Mouse (Mus musculus) spleen, adult 18-20 months (tissue): ENCODE measurements at regions not wholly inside any gene's neighbourhood (a gene's known extent, or its start where the extent isn't known, plus 50 kb on each side); places are given as distances from the start of the nearest gene placed in this dataset.

Experiments
- DNase-seq, 2 experiments: peaks; one replicate each; pipeline ENCODE4 v3.0.0; 2022; ENCODE audit warnings: mixed read lengths in 2 of 2

DNA sequence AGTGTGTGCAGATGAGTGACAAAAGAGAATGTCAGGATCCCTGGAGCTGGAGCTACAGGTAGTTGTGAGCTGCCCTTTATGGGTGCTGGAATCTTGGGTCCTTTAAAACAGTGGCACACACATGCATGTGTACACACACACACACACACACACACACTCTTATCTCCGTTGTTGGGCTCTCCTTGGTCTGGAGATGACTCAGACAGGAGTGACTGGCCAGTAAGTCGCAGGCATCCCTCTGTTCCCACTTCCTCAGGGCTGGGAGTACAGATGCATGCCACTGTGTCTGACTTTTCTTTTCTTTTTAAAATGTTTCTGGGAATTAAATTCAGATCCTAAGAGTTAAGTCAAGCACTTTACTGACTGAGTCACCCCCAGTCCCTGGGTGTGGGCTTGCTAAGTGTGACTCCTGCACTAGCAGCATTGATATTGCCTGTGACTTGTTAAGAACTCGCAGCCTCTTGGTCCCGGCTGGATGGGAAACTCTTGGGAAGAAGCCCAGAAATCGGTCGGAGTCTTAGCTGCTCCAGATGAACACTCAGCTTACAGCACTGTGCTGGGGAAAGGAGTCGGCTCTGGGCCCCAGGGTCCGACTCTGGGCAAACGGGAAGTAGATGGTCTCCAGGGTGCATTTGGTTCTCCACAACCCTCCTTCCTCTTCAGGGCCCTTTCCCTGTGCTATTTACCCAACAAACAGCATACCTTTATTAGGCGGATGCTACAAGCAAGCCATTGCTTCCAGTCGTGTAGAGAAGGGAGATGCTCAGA is 233.0 kb upstream of the Cxcr4 start:
- no peak for DNase-seq

DNA sequence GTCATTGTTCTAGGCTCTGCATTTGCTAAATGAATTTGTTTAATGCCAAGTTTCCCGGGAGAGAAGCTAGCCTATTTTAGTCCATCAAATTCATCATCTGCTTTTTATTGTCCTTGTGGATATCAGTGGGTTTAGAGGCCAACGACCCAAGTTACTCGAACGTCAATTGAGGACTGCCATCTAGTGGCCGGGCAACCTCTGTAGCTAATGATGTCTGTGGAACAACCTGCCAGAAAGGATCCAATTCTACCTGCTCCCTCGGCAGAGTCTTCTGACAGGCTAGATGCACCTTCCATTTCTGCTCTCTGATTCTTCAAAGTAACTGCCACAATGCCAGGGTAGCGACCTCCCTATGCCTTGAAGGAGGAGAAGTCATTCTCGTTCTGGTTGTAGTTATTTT is 232.1 kb upstream of the Cxcr4 start:
- peak; percentile 59 to 81 for DNase-seq

DNA sequence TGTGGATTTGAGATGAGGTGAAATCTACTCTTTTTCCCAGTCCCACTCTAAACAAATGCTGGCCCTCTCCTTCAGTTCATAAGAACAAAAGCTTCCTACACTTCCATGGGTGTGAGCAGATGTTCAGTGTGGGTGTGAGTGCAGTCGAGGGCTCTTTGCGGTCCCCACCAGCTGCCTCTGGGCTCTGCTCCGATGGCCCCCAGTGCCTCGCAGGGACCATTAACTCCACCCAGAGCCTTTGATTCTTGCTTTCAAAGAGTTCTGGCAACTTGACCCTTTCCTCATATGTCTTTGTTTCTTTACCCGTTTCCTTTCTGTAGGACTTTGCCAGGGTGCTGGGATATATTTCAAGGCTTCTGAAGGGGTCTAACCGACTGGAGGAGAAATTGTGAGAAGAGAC is 229.9 kb upstream of the Cxcr4 start:
- DNase-seq, result no peak

DNA sequence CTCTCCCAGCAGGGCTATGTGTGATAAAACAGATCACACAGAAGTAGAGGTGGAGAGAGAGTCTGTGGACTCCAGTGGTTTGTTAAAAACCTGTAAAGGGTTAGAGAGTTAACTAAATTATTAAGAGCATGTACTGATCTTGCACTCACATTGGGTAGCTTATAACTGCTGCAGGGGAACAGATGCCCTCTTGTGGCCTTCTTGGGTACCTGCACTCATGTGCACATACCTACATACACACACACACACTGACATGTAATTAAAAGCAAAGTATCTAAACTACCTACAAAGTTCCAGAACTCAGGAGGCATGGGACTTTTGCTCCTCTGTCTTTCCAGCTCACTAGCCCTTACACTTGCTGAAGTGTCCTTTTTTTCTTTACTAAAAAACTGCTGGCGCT is 228.4 kb upstream of the Cxcr4 start:
- DNase-seq, result no peak

DNA sequence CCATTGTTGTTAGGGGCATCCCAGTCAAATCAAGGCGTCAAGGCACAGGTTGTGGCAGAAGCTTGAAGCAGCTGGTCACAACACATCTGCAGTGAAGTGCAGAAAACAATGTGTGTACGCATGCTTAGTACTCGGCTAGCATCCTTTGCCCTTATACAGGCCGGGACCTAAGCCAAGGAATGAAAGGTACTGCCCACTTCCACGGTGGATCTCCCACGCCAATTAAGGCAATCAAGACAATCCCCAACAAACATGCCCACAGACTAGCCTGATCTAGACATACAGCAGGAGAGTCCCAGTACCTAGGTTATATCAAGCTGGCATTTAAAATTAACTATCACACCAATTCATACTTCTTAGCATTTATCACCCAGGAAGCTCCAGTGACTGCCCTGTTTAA is 227.5 kb upstream of the Cxcr4 start:
- no peak for DNase-seq

DNA sequence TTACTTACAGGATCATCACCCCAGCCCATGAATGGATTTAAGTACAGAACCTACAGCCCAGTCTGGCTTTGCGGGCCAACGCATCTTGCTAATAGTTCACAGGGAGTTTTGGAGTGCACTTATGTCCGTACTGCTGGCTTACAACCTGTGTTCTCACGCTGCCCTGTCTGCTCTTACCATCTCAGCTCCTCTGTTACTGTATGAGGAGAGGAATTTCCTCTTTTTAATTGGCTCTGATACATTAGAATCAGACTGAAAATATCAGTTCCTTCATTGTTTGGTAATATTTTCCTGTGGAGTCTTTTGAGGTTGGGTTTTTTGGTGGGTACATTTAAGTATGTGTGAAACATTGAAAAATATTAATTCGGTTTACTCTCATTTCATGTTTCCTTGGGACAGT is 221.3 kb upstream of the Cxcr4 start:
- no peak for DNase-seq

DNA sequence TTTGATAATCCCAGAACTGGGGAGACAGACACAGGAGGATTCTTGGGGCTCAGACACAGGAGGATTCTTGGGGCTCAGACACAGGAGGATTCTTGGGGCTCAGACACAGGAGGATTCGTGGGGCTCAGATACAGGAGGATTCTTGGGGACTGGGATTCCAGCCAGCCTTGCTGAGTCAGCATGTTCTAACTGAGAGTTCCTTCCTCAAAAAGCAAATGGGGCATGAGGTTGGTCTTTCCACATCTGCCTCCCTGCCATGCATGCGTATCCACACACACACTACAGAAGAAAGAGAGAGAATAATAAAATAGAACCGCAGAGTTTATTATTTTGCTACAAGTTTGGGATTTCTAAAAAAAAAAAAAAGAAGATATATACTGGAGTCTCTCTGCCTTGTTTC is 218.8 kb upstream of the Cxcr4 start:
- DNase-seq, result no peak

DNA sequence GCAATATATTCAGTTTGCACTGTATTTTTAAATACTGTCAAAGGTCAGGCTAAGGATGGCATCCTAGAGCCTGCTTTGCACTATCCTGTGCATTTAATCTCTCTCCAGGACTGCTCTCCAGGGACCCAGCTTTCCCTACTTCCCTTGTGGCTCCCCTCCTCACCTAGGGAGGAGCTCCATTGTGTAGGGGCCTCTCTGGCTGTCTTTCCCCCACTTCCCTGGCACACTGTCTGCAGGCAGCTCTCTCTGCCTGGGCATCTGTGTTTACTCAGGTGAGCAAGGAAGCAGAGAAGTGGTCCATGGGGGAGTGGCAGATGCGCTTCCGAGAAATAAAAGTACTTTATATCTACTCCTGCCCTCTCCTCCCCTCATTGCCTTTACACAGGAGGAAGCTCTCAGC is 218.0 kb upstream of the Cxcr4 start:
- DNase-seq, result no peak

DNA sequence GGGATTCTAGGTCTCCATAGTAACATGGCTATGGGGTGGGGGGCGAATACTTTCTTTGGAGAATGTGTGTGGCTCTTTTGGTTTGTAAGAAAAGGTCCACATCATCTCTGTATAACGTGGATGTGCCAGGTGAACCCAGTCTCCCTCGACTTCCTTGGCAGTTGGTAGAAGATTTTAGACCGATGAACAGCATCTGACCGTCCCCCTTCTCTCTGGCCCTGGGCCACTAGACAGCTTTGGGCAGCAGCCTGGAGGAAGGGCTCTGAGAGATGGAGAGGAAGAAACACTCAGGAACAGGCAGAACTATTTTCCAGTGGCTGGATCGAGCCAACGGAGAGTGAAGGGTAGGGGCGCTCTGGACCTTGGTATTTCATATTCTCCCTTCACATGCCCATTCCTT is 217.5 kb upstream of the Cxcr4 start:
- no peak for DNase-seq

DNA sequence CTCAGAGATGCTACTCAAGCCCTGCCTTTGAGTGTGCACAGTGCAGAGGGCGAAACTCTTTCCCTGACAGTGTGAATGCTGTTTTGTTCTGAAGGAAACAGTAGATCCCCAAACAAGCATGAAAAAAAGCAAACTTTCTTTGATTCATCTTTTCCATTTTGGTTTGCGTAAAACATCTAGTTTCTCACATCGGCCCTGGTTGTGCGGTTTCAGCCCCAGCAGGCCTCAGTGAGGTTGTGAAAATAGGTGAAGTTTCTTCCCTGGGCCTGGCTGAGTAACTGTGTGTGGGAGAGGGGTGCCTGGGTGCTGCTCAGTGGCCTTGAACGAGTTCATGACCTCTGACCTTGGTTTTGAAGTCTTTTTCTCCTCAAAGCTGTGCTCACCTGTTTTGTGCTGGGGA is 216.5 kb upstream of the Cxcr4 start:
- no peak for DNase-seq

DNA sequence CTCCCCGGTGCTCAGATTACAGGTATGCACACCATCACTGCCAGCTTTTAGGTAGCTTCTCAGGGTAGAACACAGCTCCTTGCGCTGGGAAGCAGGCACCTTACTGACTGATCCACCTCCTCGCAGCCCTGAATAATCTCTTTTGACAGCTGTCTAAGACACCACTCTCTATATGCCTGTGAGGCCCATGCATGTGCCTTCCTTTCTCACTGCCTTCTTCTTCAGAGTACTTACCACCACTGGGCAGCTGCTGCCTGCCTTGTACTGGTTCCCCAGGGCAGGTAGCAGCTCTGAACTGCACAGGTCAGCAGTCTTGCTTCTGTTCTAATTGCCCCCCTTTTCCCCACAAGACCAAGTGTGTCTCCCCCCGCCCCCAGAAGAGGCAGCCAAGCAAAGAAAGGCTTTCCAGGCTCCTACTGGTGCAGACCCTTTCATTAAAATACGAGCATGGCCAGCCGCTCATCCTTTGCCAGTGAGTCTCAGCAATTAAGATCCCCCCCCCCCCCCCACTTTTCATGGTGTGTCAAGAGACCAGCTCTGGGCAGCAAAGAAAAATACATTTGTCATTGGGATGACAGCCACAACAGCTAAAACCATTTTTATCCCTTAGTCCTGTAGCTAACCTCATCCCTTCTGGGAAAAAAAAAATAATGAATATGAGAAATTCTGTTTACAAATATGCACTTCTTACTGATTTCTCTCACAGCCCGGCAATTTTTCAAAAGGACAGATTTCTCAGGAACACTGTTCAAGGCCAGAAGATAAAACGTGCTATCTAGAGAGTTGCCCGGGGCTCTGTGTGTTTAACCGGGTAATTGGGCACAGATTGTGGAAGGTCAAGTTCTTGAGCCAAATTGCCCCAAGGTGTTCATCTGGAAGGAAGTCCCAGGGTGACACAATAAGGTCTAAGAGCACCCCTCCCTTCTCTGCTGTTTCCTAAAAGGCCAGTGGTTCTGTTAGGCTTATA is 213.9 kb upstream of the Cxcr4 start:
- DNase-seq, result no peak

DNA sequence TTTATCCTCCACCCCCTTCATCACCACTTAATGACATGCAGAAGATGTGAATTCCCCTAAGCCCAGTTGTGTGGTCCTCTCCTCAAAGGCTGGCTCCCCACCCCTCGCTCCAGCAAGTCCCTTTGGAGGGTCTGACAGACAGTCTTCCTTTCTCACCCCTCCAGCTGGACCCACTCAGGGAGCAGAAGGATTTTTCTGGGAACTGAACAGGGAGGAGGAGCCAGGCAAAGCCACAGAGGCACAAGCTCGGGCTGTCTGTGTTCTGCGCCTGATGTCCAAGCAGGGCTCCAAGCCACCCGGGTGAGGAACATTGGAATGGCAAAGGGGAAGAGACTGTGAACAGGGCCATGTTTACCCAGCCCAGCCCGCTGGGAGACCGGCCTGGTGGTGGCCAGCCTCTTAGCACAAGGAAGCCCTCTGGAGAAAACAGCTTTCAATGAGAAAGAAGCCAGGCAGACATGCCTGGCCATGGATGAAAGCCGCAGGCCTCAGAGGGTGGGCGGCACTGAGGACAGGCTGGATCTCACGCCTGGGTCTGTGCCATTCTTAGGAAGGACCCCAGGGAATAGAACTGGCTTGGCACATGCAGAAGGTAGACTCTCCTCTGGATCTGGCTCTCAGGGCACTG is 211.5 kb upstream of the Cxcr4 start:
- DNase-seq, result no peak

DNA sequence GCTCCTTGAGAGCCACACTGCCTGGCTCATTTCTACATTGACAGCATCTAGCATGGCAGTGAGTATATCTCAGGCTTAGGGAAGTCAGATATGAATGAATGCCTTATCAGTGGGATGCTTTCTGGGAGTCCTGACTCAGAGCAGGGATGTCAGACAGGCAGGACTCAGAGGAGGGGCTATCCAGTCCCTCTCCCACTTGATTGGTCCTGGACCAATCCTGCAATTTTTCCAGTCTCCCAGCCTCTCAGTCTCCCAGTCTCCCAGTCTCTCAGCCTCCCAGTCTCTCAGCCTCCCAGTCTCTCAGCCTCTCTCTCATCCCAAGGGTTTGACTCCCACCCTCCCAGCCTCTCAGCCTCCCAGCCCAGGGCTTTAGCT is 211.0 kb upstream of the Cxcr4 start:
- no peak for DNase-seq

DNA sequence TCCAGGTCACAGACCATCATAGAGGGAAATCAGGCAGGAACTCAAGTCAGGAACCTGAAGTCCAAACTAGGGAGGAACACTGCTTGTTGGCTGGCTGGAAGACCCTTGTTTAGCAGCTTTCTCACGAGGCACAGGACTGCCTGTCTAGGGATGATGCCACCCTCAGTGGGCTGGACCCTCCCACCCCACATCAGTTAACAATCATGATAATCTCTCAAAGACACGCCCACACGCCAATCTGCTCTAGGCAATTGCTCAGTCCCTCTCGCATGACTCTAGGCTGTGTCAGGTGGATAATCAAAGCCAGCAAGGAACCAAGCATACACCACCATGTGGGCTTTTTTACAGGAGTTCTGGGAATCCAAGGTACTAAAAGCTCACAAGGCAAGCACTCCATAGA is 206.6 kb upstream of the Cxcr4 start:
- no peak for DNase-seq

DNA sequence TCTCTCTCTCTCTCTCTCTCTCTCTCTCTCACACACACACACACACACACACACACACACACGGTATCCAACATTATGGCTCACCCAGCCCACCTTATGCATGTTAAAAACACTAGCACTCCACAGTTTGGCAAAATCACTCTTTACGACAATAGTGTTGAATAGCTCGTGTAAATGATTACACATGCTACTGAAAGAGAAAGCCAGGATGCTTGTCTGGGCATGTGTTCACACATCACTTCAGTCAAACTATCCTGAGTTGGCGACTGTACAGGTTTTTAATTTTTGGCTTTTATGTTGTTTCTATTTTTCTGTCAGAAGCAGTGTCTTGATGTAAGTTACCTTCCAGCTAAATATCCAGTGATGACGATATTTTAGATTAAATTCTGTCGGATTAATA is 203.6 kb upstream of the Cxcr4 start:
- no peak for DNase-seq

DNA sequence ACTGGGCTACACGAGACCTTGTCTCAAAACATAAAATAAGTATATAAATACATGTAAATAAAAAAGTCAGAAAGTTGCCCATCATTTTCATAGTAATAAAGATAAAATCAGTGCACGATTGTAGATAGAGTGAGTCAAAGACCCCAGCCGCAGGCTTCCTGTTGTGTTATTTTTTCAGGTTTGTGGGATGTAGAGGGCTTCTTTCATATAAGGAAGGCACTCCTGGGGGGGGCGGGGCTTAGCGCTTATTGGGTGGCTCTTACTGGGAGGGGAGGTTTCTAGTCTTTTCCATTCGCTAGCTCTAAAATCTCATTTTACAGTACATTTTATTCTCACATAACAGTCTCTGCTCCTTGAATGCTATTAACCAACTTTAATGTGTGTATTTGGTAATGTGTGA is 198.8 kb upstream of the Cxcr4 start:
- DNase-seq, result no peak

DNA sequence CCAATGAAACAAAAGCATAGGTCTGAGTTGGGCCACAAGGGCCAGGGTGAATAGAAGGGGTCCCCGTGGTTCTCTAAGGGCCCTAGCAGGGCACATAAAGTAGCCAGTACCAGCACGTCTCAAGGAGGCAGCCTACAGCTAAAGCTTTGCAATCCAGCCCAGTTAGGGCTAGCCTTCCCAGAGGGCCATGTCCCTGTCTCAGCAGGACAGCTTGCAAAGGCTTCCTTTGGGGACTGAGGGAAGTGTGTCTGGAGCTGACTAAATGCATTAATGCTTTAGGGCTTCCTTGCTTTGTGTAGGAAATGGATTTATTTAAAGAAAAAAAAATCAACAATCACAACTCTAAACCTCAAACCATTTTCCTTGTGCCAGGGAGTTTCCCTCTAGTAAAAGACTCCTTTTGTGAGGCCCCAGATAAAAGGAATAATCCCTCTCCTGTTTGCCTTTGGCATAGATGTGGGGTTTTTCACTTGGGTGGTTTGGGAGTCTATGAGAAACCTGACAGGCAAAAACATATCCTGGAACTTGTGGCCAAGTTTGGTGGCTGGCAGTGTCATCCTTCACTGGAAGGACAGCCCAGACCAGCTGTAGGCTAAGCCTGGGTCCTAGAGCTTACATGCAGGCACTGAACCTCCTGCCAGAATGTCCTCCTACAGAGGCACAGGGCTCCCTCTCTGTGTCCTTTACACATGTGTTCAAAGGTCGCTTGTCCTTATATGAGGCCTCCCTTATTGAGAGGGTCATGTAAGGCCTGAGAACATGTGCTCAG is 197.7 kb upstream of the Cxcr4 start:
- no peak for DNase-seq

DNA sequence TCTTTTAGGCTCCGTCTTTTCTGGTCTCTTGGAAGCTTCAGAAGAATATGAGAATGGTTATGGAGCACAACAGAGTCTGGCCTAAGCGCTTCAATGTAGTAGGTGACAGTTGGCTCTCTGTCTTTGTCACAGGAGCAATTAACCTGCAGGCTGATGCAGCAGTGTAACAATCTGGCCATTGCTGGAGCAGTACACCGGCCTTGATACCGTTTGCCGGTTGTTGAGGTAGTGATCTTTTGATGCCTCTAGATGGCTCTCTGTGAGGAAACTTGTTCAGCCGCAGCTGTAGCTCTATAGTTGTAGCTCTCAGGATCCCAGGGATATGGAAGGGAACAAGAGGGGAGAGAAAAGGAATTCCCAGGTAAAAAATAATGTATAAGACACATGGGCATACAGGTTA is 196.1 kb upstream of the Cxcr4 start:
- DNase-seq, result no peak

DNA sequence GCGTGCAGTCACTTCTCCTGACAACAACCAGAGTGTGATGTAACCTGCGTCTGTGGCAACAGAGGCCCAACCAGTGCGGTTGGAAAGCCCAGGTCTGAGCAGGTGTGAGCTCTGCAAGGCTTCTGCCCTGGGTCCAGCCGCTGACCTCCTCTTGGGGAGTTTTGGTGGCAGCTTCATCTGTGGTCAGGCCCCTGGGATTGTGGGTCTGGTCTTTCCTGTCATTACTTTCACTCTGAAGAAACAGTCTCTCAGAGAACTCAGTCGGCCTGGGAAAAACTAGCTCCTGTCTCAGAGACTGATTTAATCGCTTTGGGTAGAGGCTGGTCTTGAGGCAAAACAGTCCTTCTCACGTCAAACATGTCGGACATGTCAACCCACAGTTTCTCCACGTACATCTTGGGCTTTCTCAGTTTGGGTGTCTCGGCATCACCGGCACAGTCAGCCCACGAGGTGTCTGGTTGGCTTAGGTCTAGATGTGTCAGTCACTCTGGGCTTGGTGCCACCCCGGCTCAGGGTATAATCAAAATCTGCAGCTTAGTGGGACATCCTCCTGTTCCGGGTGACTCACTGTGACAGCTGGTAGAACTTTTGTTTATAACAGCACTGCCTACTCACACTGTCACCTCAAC is 195.0 kb upstream of the Cxcr4 start:
- peak; percentile 13 to 28 for DNase-seq

DNA sequence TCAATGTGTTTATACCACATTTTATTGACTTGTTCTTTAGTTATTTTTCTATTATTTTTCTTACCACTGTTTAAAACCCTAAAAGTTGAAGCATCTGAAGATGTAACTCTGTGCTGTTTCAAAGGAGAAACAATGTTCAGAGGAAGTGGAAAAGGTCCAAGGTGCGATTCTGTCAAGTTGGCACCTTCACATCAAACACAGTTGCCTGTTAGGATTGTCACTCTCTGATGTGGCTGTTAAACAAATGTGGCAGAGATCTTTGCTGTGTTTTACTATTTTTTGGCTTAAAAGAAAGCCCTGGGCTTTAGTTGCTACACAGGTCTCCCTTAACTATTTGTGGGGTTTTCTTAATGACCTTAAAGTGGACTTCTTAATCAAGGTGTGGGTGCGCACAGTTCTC is 190.2 kb upstream of the Cxcr4 start:
- no peak for DNase-seq

DNA sequence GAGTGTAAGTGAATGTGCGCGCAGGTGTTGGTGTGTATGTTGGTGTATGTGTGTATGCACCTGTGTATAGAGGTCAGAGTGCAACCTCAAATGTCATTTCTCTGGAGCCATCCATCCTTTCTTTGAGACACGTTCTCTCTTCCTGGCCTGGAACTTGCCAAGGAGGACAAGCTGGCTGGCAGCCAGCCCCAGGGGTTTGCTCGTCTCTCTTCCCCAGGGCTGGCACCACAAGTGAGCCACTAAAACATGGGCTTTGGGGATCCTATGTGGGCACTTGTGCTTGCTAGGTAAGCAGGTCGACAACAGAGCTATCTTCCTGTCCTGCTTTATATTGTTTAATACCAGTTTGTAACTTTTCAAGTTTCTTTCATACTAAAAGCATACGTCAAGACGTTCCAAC is 189.8 kb upstream of the Cxcr4 start:
- no peak for DNase-seq

DNA sequence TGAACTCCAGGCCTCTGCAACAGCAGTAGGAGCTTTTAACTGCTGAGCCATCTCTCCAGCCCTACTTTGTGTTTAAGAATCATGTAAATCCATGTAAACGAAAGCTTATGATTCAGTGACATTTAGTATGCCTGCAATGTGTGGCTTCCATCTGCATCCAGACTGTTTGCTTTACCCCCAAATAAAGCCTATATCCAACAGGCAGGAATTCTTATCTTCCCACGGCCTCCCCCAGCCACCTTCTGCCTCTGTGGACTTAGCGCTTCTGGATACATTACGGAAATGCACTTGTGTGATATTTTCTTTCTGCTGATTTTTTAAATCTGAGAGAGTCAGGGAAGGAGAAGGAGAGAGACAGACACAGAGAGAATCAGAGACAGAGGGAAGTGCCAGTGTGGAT is 189.2 kb upstream of the Cxcr4 start:
- no peak for DNase-seq
